Mouse (Mus musculus): ENCODE measurements at regions not wholly inside any gene's neighbourhood (a gene's known extent, or its start where the extent isn't known, plus 50 kb on each side); places are given as distances from the start of the nearest gene placed in this dataset.
A peak's percentile ranks its signal among the peaks of the same experiment; 100 is the strongest.

GRCm38 (mm10) chr14:74358730-74359444, 281.8 kb upstream of the Htr2a start:
- DNase-seq (ENCODE audit: low read depth, low spot score) = no peak

- DNase-seq (ENCODE audit: low read depth, low spot score) = peak; percentile 12
Observed at GRCm38 (mm10) chr14:74359663-74360552, 280.7 kb upstream of the Htr2a start.

GRCm38 (mm10) chr14:74384481-74384880, 256.2 kb upstream of the Htr2a start:
- no peak for DNase-seq (ENCODE audit: low read depth, low spot score)

GRCm38 (mm10) chr14:74392419-74392818, 248.2 kb upstream of the Htr2a start:
- DNase-seq (ENCODE audit: low read depth, low spot score) = no peak

- DNase-seq (ENCODE audit: low read depth, low spot score) = no peak
Observed at GRCm38 (mm10) chr14:74397202-74397601, 243.4 kb upstream of the Htr2a start.

GRCm38 (mm10) chr14:74409441-74409840, 231.2 kb upstream of the Htr2a start:
- no peak for DNase-seq (ENCODE audit: low read depth, low spot score)

GRCm38 (mm10) chr14:74428226-74428625, 212.4 kb upstream of the Htr2a start:
- DNase-seq (ENCODE audit: low read depth, low spot score) = no peak

DNA sequence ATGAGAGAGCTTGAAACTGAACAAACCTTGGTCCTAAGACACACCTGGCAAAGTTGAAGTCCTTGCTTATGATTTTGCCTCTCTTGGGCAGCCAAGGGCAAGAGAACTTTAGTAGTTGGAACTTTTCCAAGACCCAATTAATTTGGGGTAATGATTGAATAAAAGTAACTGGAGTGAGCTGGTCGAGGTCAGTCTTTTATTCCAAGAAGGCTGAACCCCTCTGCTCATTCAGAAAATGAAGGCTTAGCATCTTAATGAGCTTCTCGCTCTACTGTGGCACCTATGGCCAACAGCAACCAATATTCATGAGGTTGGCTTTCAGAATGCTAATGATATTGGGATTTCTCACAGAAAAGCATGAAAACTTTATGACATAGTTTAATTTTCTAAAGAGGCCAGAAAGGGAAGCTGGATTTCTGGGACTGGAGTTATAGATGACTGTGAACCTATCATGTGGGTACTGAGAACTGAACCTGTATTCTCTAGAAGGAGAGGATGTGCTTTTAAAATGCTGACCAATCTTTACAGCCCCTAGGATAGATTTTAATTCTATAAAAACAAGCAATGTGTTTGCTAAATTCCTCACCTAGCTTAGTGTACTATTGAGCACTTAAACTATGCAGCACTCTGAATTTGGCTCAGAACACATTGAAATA, 176.5 kb upstream of the Htr2a start:
- no peak for DNase-seq (ENCODE audit: low read depth, low spot score)

DNA sequence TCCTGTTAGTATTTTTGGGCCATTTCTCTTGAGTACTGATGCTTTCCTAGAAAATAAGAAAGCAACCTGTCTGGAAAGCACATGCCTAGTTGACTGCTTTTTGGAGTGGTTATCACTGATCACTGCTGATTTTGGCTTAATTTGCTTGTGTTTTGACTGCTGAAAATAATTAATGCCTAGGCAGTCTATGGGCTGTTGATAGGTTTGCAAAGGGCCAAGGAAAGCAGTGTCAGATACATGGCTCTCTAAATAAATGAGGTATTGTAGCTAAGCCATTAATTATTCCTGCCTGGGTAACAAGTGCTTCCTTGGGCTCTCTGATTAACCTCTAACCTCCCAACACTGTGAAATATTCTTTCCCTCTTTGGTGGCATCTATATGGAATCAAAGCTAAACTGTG, 145.1 kb upstream of the Htr2a start:
- no peak for DNase-seq (ENCODE audit: low read depth, low spot score)

- DNase-seq (ENCODE audit: low read depth, low spot score) = no peak
Observed at GRCm38 (mm10) chr14:74511521-74511920, 129.1 kb upstream of the Htr2a start.

- DNase-seq (ENCODE audit: low read depth, low spot score) = no peak
Observed at GRCm38 (mm10) chr14:74516451-74516850, 124.2 kb upstream of the Htr2a start.

- no peak for DNase-seq (ENCODE audit: low read depth, low spot score)
Observed at GRCm38 (mm10) chr14:74519531-74519930, 121.1 kb upstream of the Htr2a start.

GRCm38 (mm10) chr14:74521669-74522068, 119.0 kb upstream of the Htr2a start:
- DNase-seq (ENCODE audit: low read depth, low spot score) = no peak

DNA sequence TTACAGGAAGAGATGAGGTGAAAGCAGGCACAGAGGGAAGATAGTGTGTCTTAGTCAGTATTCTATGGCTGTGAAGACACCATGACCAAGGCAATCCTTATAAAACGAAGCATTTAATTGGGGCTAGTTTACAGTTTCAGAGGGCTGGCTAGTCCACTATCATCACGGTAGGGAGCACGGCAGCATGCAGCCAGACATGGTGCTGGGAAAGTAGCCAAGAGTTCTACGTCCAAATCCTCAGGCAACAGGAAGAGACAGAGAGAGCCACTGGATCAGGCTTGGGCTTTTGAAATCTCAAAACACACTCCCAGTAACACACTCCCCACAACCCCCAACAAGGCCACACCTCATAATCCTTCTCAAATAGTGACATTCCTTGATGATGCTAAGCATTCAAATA, 113.4 kb upstream of the Htr2a start:
- no peak for DNase-seq (ENCODE audit: low read depth, low spot score)

- DNase-seq (ENCODE audit: low read depth, low spot score) = peak; percentile 40
Observed at GRCm38 (mm10) chr14:74529368-74529951, 111.2 kb upstream of the Htr2a start.

DNA sequence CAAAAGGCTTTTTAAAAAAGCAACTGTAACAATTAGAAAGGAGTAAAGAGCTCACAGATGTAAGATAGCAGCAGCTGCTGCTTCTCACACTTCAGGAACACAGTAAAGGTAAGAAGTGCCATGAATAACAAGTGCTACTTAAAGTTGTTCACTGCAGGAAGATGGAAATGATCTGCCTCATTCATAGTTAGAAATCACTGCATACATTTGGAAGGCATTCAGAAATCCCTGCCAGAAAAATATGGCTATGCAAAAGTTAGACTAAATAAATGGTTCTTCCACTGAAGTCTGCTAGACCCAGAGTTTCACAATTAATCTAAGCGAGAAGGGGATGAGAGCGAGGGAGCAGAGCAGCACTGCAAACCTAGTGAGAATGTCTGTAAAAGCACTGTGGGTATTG, 102.5 kb upstream of the Htr2a start:
- peak; percentile 43 for DNase-seq (ENCODE audit: low read depth, low spot score)

- no peak for DNase-seq (ENCODE audit: low read depth, low spot score)
Observed at GRCm38 (mm10) chr14:74544028-74544427, 96.6 kb upstream of the Htr2a start.

- no peak for DNase-seq (ENCODE audit: low read depth, low spot score)
Observed at GRCm38 (mm10) chr14:74551091-74551490, 89.5 kb upstream of the Htr2a start.

DNA sequence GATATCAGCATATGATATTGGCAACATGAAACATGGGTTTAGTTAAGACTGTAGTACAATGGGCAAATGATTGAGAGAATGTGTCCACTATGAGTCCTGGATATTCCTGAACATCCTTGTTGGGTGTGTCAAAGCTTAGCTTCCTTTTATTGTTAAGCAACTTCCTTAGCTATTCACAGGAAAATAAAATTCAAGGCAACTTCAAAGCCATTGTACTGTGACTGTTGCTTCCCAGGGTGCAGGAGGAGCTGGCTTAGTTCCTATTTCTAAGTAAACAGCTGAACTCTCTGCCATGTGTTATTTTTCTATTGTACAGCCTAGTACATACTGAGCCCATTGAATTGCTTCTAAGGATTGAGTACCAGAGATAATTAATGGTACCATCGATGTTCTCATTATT, 87.0 kb upstream of the Htr2a start:
- DNase-seq (ENCODE audit: low read depth, low spot score) = no peak

DNA sequence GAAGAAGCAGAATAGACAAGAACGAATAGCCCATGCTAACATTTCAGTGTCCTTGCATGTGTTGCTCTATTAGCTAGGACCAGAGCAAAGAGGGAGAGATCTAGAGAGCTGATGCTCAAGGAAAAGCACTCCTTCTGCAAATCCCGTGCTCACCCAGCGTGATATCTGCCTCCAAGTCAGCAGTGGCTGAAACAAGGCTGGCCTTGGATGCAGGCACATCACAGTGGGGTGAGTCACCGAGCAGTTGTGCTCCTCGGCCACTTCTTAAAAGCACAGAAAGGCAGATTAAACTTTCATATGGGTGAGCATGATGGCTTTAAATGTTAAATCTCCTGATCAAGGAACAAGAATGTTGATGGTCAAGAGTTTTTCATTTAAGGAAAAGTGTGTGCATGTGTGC, 82.3 kb upstream of the Htr2a start:
- no peak for DNase-seq (ENCODE audit: low read depth, low spot score)
